Mouse (Mus musculus): ENCODE results near the gene Ehmt2. TPM values are rescaled to one million over a fixed set of nuclear protein-coding genes. Genes with fewer than 3 reads are reported as not detected.

The Ehmt2 gene
- polyA plus RNA-seq, 1 experiment, result 130 TPM

DNA sequence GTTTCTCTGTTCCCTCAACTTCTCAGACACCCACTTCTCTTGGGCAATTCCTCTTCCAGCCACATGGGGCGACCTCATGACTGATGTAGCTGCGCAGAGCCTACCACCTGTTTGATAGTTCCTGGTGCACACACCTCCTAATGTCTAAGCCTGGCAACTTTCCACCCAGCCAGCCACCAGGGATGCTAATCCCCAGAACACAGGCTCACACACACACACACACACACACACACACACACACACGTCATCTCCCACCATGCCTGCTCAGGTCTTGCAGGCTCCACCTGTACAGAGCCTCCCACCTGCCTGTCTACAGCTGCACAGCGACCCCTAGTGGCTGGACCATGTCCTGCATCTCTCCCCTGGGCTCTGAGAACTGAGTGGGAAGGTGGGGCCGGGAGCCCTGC, 13.7 kb downstream of the Ehmt2 start:
- Histone ChIP-seq H3K4me1 (ENCODE audit: control insufficient read depth, insufficient read depth, low read length) (0 out of 2 replicates have a peak, but pooled peaks cover 2% of the 10 kb centered on the region), H3K27ac (ENCODE audit: insufficient read depth, low read depth, low read length) (no peak overlapping the region), H3K4me3 (ENCODE audit: insufficient read depth, low read depth, low read length) (no peak overlapping the region)
- TF ChIP-seq CTCF (IDR thresholded peaks at IDR 0.05; ENCODE audit: insufficient read depth, low read depth, low read length) (peak; percentile 91), POLR2A (IDR thresholded peaks at IDR 0.05; ENCODE audit: insufficient read depth, low read depth, low read length) (no peak)
- 36% methylated on average over 5 of the region's 5 CpGs for WGBS

DNA sequence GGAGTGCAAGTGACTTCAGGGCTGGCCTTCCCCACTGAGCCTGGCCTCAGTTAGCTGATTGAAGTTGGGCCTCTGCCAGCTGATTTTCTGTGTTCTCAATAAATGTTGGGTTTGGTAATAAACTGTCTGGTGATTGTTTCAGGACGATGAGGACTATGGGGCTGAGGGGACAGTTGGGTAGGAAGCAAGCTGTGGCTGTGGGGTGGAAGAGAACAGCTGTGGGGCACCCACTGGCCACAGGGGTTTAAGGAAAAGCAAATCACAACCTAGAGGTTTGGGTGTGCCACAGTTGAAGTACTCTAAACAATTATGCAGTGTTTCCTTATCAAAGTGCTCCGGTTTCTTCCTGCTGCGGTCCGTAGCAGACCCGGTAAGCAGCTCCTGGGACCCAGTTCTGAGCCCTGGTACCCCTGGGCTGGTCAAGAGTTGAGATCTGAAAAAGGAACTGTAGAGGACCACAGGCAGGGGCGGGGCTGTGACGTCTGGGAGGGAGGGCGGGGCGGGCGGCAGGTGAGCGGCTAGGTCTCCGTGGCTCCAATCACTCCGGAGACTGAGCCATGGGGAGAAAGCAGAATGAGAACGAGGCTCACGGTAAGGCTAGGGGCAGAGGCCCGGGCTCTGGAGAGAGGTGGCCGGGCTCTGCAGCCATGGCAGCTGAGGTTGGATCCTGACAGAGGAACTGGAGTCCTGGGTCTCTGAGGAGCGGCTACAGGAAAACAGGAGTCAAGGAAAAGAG, 15.8 kb downstream of the Ehmt2 start, which contains the start of gene Slc44a4:
Slc44a4 (plus strand) TSS at position 537 of the 736 bp plus-strand sequence.
- Histone ChIP-seq H3K4me1 (ENCODE audit: control insufficient read depth, insufficient read depth, low read length) (0 out of 2 replicates have a peak, but pooled peaks cover 2% of the 10 kb centered on the region), H3K27ac (ENCODE audit: insufficient read depth, low read depth, low read length) (no peak within 1 kb of the TSS), H3K4me3 (ENCODE audit: insufficient read depth, low read depth, low read length) (no peak within 1 kb of the TSS)
- TF ChIP-seq CTCF (IDR thresholded peaks at IDR 0.05; ENCODE audit: insufficient read depth, low read depth, low read length), result no peak
- no peak for TF ChIP-seq POLR2A (IDR thresholded peaks at IDR 0.05; ENCODE audit: insufficient read depth, low read depth, low read length)
- WGBS, result 48% methylated on average over 18 of the region's 18 CpGs

DNA sequence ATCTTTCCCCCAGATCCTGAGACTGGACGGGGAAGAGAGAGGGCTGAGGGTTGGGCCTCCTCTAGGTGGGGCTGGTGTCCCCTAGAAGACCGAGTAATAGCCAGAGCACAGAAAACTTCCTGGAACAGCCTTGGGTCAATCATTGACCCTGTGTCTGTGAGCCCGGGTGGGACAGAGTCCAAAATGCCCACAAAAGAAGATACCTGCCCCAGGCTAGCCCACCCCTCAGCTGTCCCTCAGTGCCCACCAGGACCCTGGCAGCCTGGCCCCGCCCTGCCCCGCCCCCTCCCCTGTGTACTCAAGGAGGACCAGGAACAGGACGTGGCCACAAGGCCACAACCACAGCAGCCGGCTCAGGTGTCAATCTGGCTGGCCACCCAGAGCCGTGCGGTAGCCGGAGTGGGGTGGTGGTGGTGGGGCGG, 17.2 kb downstream of the Ehmt2 start:
- Histone ChIP-seq H3K27ac (ENCODE audit: insufficient read depth, low read depth, low read length) (no peak overlapping the region), H3K4me3 (ENCODE audit: insufficient read depth, low read depth, low read length) (no peak overlapping the region), H3K4me1 (ENCODE audit: control insufficient read depth, insufficient read depth, low read length) (0 out of 2 replicates have a peak, but pooled peaks cover 2% of the 10 kb centered on the region)
- TF ChIP-seq POLR2A (IDR thresholded peaks at IDR 0.05; ENCODE audit: insufficient read depth, low read depth, low read length) (no peak), CTCF (IDR thresholded peaks at IDR 0.05; ENCODE audit: insufficient read depth, low read depth, low read length) (no peak)
- 27% methylated on average over 11 of the region's 11 CpGs for WGBS

DNA sequence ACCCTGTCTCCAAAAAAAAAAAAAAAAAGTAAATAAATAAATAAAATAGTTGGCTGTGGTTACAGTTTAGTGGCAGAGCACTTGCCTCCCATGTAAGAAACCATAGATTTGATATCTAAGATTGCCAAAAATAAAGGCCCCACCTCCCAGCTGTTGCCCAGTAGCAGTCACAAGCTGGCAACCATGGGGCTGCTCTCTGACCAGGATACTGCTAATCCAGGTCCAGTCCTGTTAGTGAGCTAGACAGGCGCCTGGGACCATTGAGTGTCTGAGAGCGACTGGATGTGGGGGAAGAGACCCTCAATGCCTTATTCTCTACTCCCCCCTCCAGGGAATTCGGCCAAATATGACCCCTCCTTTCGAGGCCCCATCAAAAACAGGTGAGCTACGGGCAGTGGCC, 18.0 kb downstream of the Ehmt2 start:
- Histone ChIP-seq H3K4me3 (ENCODE audit: insufficient read depth, low read depth, low read length) (no peak overlapping the region), H3K4me1 (ENCODE audit: control insufficient read depth, insufficient read depth, low read length) (0 out of 2 replicates have a peak, but pooled peaks cover 2% of the 10 kb centered on the region), H3K27ac (ENCODE audit: insufficient read depth, low read depth, low read length) (no peak overlapping the region)
- 90% methylated on average over 5 of the region's 5 CpGs for WGBS
- no peak for TF ChIP-seq POLR2A (IDR thresholded peaks at IDR 0.05; ENCODE audit: insufficient read depth, low read depth, low read length)

DNA sequence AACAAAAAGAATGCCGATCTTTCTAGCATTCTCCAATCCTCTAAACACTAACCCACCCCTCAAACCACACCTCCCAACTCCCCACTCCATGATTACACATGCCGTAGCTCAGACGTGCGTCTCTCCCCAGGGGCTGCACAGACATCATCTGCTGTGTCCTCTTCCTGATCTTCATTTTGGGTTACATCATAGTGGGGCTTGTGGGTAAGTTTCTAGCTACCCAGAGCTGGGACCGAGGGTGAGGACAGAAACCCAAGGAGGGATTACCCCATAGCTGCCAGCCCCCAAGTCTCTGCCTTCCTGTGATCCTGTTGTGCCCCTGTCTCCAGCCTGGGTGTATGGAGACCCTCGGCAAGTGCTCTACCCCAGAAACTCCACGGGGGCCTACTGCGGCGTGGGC, 18.9 kb downstream of the Ehmt2 start:
- H3K4me3 ChIP-seq (ENCODE audit: insufficient read depth, low read depth, low read length), result no peak overlapping the region
- 72% methylated on average over 9 of the region's 9 CpGs for WGBS
- H3K27ac ChIP-seq (ENCODE audit: insufficient read depth, low read depth, low read length), result no peak overlapping the region
- TF ChIP-seq POLR2A (IDR thresholded peaks at IDR 0.05; ENCODE audit: insufficient read depth, low read depth, low read length) (no peak), CTCF (IDR thresholded peaks at IDR 0.05; ENCODE audit: insufficient read depth, low read depth, low read length) (no peak)
- no peaks in the 10 kb centered on the region for H3K4me1 ChIP-seq (ENCODE audit: control insufficient read depth, insufficient read depth, low read length)

DNA sequence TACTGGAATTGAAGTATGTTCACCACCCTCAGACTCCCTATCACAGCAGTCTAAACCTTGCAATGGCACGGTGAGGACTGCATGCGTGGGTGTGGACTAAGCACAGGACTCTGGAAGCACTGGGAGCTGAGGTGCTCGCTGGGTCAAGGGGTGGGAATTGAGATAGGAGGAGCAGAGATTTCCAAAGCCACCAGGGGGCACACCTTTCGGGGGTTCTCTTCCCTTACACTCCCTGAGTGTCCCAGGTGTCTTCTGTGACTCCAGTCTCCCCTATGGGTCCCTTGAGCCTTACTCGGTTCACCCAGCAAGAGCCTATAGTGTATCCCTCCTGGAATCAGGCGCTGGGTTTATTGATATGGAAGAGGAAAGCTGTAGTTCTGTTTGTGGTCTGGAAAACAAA, 24.7 kb downstream of the Ehmt2 start:
- Histone ChIP-seq H3K27ac (ENCODE audit: insufficient read depth, low read depth, low read length) (no peak overlapping the region), H3K4me1 (ENCODE audit: control insufficient read depth, insufficient read depth, low read length) (no peaks in the 10 kb centered on the region), H3K4me3 (ENCODE audit: insufficient read depth, low read depth, low read length) (no peak overlapping the region)
- 54% methylated on average over 6 of the region's 6 CpGs for WGBS
- no peak for TF ChIP-seq POLR2A (IDR thresholded peaks at IDR 0.05; ENCODE audit: insufficient read depth, low read depth, low read length)
- no peak for TF ChIP-seq CTCF (IDR thresholded peaks at IDR 0.05; ENCODE audit: insufficient read depth, low read depth, low read length)

DNA sequence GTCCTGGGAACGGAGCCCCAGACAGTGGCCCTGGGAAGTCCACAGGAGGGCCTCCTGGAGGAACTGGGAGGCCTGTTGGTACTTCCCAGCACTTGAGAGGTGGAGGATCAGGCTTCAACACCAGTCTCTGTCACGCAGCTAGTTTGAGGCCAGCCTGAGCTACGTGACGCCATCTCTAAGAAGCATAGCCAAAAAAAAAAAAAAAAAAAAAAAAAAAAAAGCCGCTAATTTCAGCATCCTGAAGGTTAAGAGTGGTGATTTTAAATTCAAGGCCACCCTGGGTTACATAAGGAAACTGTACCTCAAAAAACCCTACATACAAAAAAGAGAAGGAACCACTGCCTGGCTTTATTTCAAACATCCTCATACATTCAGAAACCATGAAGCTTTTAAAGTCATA, 26.0 kb downstream of the Ehmt2 start:
- Histone ChIP-seq H3K4me3 (ENCODE audit: insufficient read depth, low read depth, low read length) (no peak overlapping the region), H3K27ac (ENCODE audit: insufficient read depth, low read depth, low read length) (no peak overlapping the region), H3K4me1 (ENCODE audit: control insufficient read depth, insufficient read depth, low read length) (no peaks in the 10 kb centered on the region)
- WGBS, result 62% methylated on average over 5 of the region's 5 CpGs
- TF ChIP-seq POLR2A (IDR thresholded peaks at IDR 0.05; ENCODE audit: insufficient read depth, low read depth, low read length), result no peak
- no peak for TF ChIP-seq CTCF (IDR thresholded peaks at IDR 0.05; ENCODE audit: insufficient read depth, low read depth, low read length)

DNA sequence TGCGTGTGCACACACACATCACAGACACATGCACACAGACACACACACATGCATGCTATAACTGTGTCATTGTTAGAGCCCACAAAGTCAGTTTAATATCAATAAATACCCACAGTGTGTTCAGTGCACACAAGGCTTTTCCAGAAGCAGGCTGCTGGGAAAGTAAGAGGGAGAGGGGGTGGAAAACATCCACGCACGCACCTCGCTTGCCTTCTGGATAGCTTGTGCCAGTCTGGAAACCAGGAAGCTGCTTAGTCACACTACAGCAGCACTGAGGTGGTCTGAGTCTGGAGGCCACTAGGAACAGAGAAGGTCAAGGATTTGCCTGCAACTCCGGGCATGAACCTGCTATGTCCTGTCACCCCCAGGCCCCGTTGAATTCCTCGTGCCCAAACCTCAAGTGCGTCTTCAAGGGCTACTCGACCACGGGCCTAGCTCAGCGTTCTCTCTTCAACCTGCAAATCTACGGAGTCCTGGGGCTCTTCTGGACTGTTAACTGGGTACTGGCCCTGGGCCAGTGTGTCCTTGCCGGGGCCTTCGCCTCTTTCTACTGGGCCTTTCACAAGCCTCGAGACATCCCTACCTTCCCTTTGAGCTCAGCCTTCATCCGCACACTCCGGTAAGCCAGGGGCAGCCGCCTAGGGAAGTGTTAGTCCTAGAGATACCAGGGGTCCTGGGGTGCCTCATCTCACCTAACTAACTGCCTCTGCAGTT, 29.2 kb downstream of the Ehmt2 start:
- peaks cover 5% of the 10 kb centered on the region for H3K4me1 ChIP-seq (ENCODE audit: control insufficient read depth, insufficient read depth, low read length)
- no peak overlapping the region for H3K27ac ChIP-seq (ENCODE audit: insufficient read depth, low read depth, low read length)
- H3K4me3 ChIP-seq (ENCODE audit: insufficient read depth, low read depth, low read length), result no peak overlapping the region
- WGBS, result 86% methylated on average over 18 of the region's 18 CpGs
- TF ChIP-seq POLR2A (IDR thresholded peaks at IDR 0.05; ENCODE audit: insufficient read depth, low read depth, low read length) (no peak), CTCF (IDR thresholded peaks at IDR 0.05; ENCODE audit: insufficient read depth, low read depth, low read length) (no peak)

DNA sequence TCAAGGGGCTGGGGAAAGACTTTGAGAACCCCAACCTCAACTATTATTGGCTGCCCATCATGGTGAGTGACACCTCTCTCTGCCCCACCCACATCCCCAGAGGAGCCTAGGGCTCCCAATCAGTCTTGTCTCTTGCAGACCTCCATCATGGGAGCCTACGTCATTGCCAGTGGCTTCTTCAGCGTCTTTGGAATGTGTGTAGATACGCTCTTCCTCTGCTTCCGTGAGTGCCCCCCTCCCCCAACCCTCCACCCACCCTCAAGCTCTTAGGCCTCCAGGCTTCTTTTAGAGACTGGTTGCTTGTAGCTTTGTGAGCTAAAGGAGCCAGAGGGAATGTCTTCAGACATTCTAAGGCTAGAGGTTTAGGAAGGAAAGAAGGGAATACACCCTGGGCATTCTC, 30.6 kb downstream of the Ehmt2 start:
- H3K4me1 ChIP-seq (ENCODE audit: control insufficient read depth, insufficient read depth, low read length), result peaks cover 7% of the 10 kb centered on the region
- H3K27ac ChIP-seq (ENCODE audit: insufficient read depth, low read depth, low read length), result no peak overlapping the region
- 72% methylated on average over 4 of the region's 4 CpGs for WGBS
- no peak overlapping the region for H3K4me3 ChIP-seq (ENCODE audit: insufficient read depth, low read depth, low read length)
- TF ChIP-seq CTCF (IDR thresholded peaks at IDR 0.05; ENCODE audit: insufficient read depth, low read depth, low read length) (no peak), POLR2A (IDR thresholded peaks at IDR 0.05; ENCODE audit: insufficient read depth, low read depth, low read length) (no peak)
